15 mouse cellular contexts compared by ENCODE assay signal in the genomic region with DNA sequence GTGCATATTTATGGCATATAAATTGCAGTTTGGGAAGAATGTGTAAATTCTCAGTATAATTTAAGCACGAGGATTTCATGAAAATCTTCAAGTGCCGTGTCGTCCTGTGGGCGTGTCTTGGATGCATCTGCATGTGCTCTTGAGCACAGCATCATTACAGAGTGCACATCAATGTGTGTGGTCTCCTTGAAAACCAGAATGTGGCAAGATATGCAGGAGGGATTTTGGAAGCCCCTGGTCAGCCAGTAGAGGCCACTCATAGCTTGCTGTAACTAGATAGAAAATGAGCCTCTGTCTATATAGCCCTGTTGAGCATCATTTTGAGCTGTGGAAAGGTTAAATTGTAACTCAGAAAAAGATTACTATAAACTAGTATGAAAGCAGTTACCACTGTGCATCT.
A peak's percentile ranks its signal among the peaks of the same experiment; 100 is the strongest.
DNase-seq lines count a peak whose midpoint lies in the region; ATAC-seq and TF ChIP-seq lines count a peak whose summit lies in the region.
"Had no signal": no experiment of that assay in that cellular context is flagged by ENCODE, and none has a peak within 500 bp of the region (broad histone marks: within the 10 kb centered on the region; RNA-seq: fewer than 3 reads in every experiment).

No protein-coding gene starts in this region.

- no peak overlapping the region for H3K9ac ChIP-seq in forebrain, postnatal 0 days
- no peak overlapping the region for H3K9ac ChIP-seq in forebrain, embryonic 11.5 days (ENCODE audit: low read length)
- no peak overlapping the region for H3K9ac ChIP-seq in lung, embryonic 14.5 days
- H3K9ac ChIP-seq: embryonic facial prominence, embryonic 13.5 days; forebrain, embryonic 12.5 days; neural tube, embryonic 15.5 days had no signal

- H3K4me3 ChIP-seq in forebrain, postnatal 0 days (ENCODE audit: low read depth, low read length), result no peak overlapping the region
- H3K4me3 ChIP-seq in forebrain, embryonic 11.5 days (ENCODE audit: low read depth, low read length), result no peak overlapping the region
- H3K4me3 ChIP-seq in lung, embryonic 14.5 days (ENCODE audit: low read depth, low read length), result no peak overlapping the region
- H3K4me3 ChIP-seq: embryonic facial prominence, embryonic 13.5 days; forebrain, embryonic 12.5 days; neural tube, embryonic 15.5 days had no signal

- H3K36me3 ChIP-seq in forebrain, postnatal 0 days (ENCODE audit: insufficient read depth), result no peaks in the 10 kb centered on the region
- no peaks in the 10 kb centered on the region for H3K36me3 ChIP-seq in forebrain, embryonic 11.5 days (ENCODE audit: control insufficient read depth, insufficient read depth, low read length)
- no peaks in the 10 kb centered on the region for H3K36me3 ChIP-seq in lung, embryonic 14.5 days (ENCODE audit: insufficient read depth)
- H3K36me3 ChIP-seq: embryonic facial prominence, embryonic 13.5 days; forebrain, embryonic 12.5 days; neural tube, embryonic 15.5 days had no signal

- ATAC-seq in forebrain, postnatal 0 days, result peak; percentile 66
- ATAC-seq in forebrain, embryonic 11.5 days (replicated peaks; ENCODE audit: low FRiP score), result no peak
- ATAC-seq in lung, embryonic 14.5 days (ENCODE audit: insufficient read depth), result peak; percentile 56; the same call in 1 of the 2 replicates

- peak; percentile 53 for TF ChIP-seq CTCF in forebrain, postnatal 0 days (IDR thresholded peaks at IDR 0.05; ENCODE audit: low read depth)
- peak; percentile 34 for TF ChIP-seq CTCF in lung, embryonic 14.5 days (IDR thresholded peaks at IDR 0.05; ENCODE audit: low read depth)

- H3K27ac ChIP-seq in forebrain, postnatal 0 days (ENCODE audit: low read depth, low read length), result no peak overlapping the region
- H3K27ac ChIP-seq in forebrain, embryonic 11.5 days (ENCODE audit: low read depth, low read length), result no peak overlapping the region
- H3K27ac ChIP-seq in lung, embryonic 14.5 days (ENCODE audit: low read depth), result no peak overlapping the region
- H3K27ac ChIP-seq: forebrain, embryonic 12.5 days; neural tube, embryonic 15.5 days had no signal

- no peaks in the 10 kb centered on the region for H3K9me3 ChIP-seq in forebrain, postnatal 0 days (ENCODE audit: low read length)
- no peaks in the 10 kb centered on the region for H3K9me3 ChIP-seq in forebrain, embryonic 11.5 days (ENCODE audit: control insufficient read depth, low read length)
- no peaks in the 10 kb centered on the region for H3K9me3 ChIP-seq in lung, embryonic 14.5 days (ENCODE audit: low read depth, low read length)
- H3K9me3 ChIP-seq: embryonic facial prominence, embryonic 13.5 days; forebrain, embryonic 12.5 days; neural tube, embryonic 15.5 days had no signal

- no peak overlapping the region for H3K4me2 ChIP-seq in forebrain, postnatal 0 days (ENCODE audit: low read depth)
- H3K4me2 ChIP-seq in forebrain, embryonic 11.5 days (ENCODE audit: low read depth, low read length, severe bottlenecking), result no peak overlapping the region
- no peak overlapping the region for H3K4me2 ChIP-seq in lung, embryonic 14.5 days
- H3K4me2 ChIP-seq: embryonic facial prominence, embryonic 13.5 days; forebrain, embryonic 12.5 days; neural tube, embryonic 15.5 days had no signal

- peak; percentile 42 for DNase-seq in forebrain, postnatal 0 days
- DNase-seq in forebrain, embryonic 11.5 days (ENCODE audit: low spot score), result no peak
- peak; percentile 69 for DNase-seq in lung, embryonic 14.5 days
- DNase-seq in lung, postnatal 14 days, result no peak
- DNase-seq in embryo, embryonic 10.5 days (ENCODE audit: low spot score), result peak; percentile 25
- DNase-seq in retina, postnatal 1 day, result peak; percentile 72
- no peak for DNase-seq in ovary, postnatal 10 days (ENCODE audit: low spot score)
- DNase-seq: cerebellum, adult 9-11 months; layer of hippocampus, adult 9-11 months; liver; lung, adult 18-20 months; right cerebral cortex, adult 18-20 months had no signal

- H3K4me1 ChIP-seq in forebrain, postnatal 0 days (ENCODE audit: insufficient read depth), result no peaks in the 10 kb centered on the region
- no peaks in the 10 kb centered on the region for H3K4me1 ChIP-seq in forebrain, embryonic 11.5 days (replicated peaks; ENCODE audit: control insufficient read depth, insufficient read depth, low read length)
- H3K4me1 ChIP-seq in lung, embryonic 14.5 days (ENCODE audit: insufficient read depth), result peaks cover 4% of the 10 kb centered on the region; the same call in 1 of the 2 replicates

- no peaks in the 10 kb centered on the region for H3K27me3 ChIP-seq in forebrain, postnatal 0 days (ENCODE audit: insufficient read depth, low read length)
- H3K27me3 ChIP-seq in forebrain, embryonic 11.5 days (ENCODE audit: control insufficient read depth, insufficient read depth, low read length), result no peaks in the 10 kb centered on the region
- H3K27me3 ChIP-seq in lung, embryonic 14.5 days (ENCODE audit: insufficient read depth, low read length), result no peaks in the 10 kb centered on the region
- H3K27me3 ChIP-seq: embryonic facial prominence, embryonic 13.5 days; forebrain, embryonic 12.5 days; neural tube, embryonic 15.5 days had no signal

- 36% methylated on average over 4 of the region's 4 CpGs for WGBS in forebrain, postnatal 0 days
- WGBS in forebrain, embryonic 11.5 days, result 74% methylated on average over 4 of the region's 4 CpGs
- WGBS in lung, embryonic 14.5 days, result 35% methylated on average over 4 of the region's 4 CpGs

Comparison
In these comparisons a context has a peak if more than half of its experiments do, and no peak if none do; other contexts are left out.
1. DNase-seq: peak in forebrain, postnatal 0 days (single experiment), lung, embryonic 14.5 days (single experiment), embryo, embryonic 10.5 days (single experiment) and retina, postnatal 1 day (single experiment); none in forebrain, embryonic 11.5 days (single experiment), lung, postnatal 14 days (single experiment) and ovary, postnatal 10 days (single experiment).